Mouse (Mus musculus): ENCODE measurements around the gene Bivm.

- TF ChIP-seq MXI1 (IDR thresholded peaks at IDR 0.05; ENCODE audit: low read depth, low read length) (no peak), KAT2A (conservative IDR thresholded peaks at IDR 0.05; ENCODE audit: low read depth, low read length) (no peak), CTCF (IDR thresholded peaks at IDR 0.05 in 2 of 3, conservative IDR thresholded peaks at IDR 0.05 in 1 of 3; ENCODE audit: control insufficient read depth in 1 of 3, insufficient read depth in 1 of 3, low read depth in 2 of 3, low read length in 3 of 3, poor library complexity in 1 of 3, severe bottlenecking in 1 of 3) (no peak), SMC3 (IDR thresholded peaks at IDR 0.05; ENCODE audit: low read depth, low read length) (no peak), EP300 (IDR thresholded peaks at IDR 0.05; ENCODE audit: low read depth in 1 of 2, low read length in 2 of 2) (no peak), NRF1 (IDR thresholded peaks at IDR 0.05; ENCODE audit: insufficient read depth, low read depth, low read length, poor library complexity, severe bottlenecking) (no peak), POLR2A (IDR thresholded peaks at IDR 0.05; ENCODE audit: control insufficient read depth in 1 of 2, insufficient read depth in 1 of 2, low read depth in 1 of 2, low read length in 2 of 2, poor library complexity in 1 of 2) (no peak), USF2 (IDR thresholded peaks at IDR 0.05; ENCODE audit: borderline replicate concordance in 1 of 2, insufficient read depth in 1 of 2, low read depth in 1 of 2, low read length in 2 of 2) (no peak), MAFK (IDR thresholded peaks at IDR 0.05; ENCODE audit: borderline replicate concordance, low read depth, low read length) (no peak), ZNF384 (IDR thresholded peaks at IDR 0.05; ENCODE audit: low read depth, low read length) (no peak), SIN3A (IDR thresholded peaks at IDR 0.05; ENCODE audit: low read length) (no peak), ZKSCAN1 (IDR thresholded peaks at IDR 0.05; ENCODE audit: low read depth, low read length) (no peak), HCFC1 (IDR thresholded peaks at IDR 0.05; ENCODE audit: low read depth, low read length) (no peak)
These were observed 67.6 kb downstream of the Bivm start for GRCm38 (mm10) chr1:44186396-44186795.
